ENCODE assay signal across 17 mouse cellular contexts in the genomic region with DNA sequence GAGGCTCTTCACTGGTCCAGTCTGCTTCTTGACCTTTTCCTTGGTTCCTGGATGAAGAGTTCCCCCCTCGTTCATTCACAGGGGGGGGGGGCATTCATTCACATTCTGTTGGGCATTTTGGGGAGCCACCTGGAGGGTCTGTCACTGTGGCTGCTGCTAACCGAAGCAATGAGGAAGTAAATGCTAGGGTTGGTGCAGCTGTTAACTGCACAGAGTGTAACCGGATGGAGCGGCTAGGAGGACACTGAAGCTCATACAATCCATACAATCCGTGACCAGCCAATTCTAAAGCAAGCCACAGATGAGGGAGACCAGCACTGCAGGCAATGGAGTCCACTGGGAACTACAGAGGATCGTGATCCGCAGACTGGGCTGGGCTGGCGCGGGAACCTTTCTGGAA. TPM values are rescaled to one million over a fixed set of nuclear protein-coding genes. Genes with fewer than 3 reads are reported as not detected.
DNase-seq lines count a peak whose midpoint lies in the region; ATAC-seq lines count a peak whose summit lies in the region.
"Had no signal": no experiment of that assay in that cellular context is flagged by ENCODE, and none has a peak within 500 bp of the region (broad histone marks: within the 10 kb centered on the region; RNA-seq: fewer than 3 reads in every experiment).

No protein-coding gene starts in this region.

- peak; percentile 91 for ATAC-seq in granulocyte monocyte progenitor cell, adult 5-6 weeks (replicated peaks; ENCODE audit: poor library complexity, severe bottlenecking)
- peak; percentile 54; the same call in 1 of the 2 replicates for ATAC-seq in monocyte, adult 5-6 weeks (replicated peaks; ENCODE audit: insufficient number of reproducible peaks, low FRiP score, low TSS enrichment, poor library complexity, severe bottlenecking)
- ATAC-seq: CD4-positive, CD25-positive, alpha-beta regulatory T cell, adult 4 months; forebrain, postnatal 0 days had no signal

- peak; percentile 25 to 31 for DNase-seq in spleen, postnatal 36 days (ENCODE audit: low spot score in 2 of 2)
- no peak for DNase-seq in spleen, postnatal 14 days (ENCODE audit: low spot score in 2 of 2)
- DNase-seq in frontal cortex, postnatal 10 days (ENCODE audit: low spot score in 2 of 2): no peak
- no peak for DNase-seq in layer of hippocampus, postnatal 36 days
- DNase-seq in kidney, postnatal 25 days: no peak
- DNase-seq: adrenal gland, adult 8-10 months; adrenal gland, postnatal 36 days; cerebellum, adult 11 months; forebrain, postnatal 0 days; gastrocnemius, adult 2 months; gastrocnemius, postnatal 25 days; heart, adult 18-20 months; heart, postnatal 10 days had no signal

RNA-seq across cellular contexts. Expression of gene Ptpn5, which starts 24.3 kb away (rescaled TPM):
- not detected in 2 replicates for total RNA-seq in granulocyte monocyte progenitor cell, adult 5-6 weeks (2014; fragmentation: Nextera tagmentation)
- total RNA-seq in granulocyte monocyte progenitor cell, adult 5-6 weeks (2017): not detected in 2 replicates
- total RNA-seq in monocyte, adult 5-6 weeks (2017): 1.6 TPM in 1 of 3 replicates, not detected in the others
- 10 to 100 TPM; 92.7 to 95.8 TPM for total RNA-seq in layer of hippocampus, postnatal 36 days (2021)
- total RNA-seq: gastrocnemius, adult 2 months; gastrocnemius, postnatal 25 days; heart, adult 18-20 months; heart, postnatal 10 days had no signal

RNA-seq across cellular contexts. Expression of gene Mrgpra6, which starts 47.0 kb away (rescaled TPM):
- not detected in 2 replicates for total RNA-seq in granulocyte monocyte progenitor cell, adult 5-6 weeks (2014; fragmentation: Nextera tagmentation)
- total RNA-seq in granulocyte monocyte progenitor cell, adult 5-6 weeks (2017): not detected in 2 replicates
- not detected in 3 replicates for total RNA-seq in monocyte, adult 5-6 weeks (2017)
- total RNA-seq in layer of hippocampus, postnatal 36 days (2021): not detected
- total RNA-seq: adrenal gland, adult 8-10 months; adrenal gland, postnatal 36 days; forebrain, postnatal 0 days; G1E; gastrocnemius, adult 2 months; gastrocnemius, postnatal 25 days; heart, adult 18-20 months; heart, postnatal 10 days had no signal

Comparison
In these comparisons a context has a peak if more than half of its experiments do, and no peak if none do; other contexts are left out.
1. DNase-seq: peak in spleen, postnatal 36 days (2 of 2); none in spleen, postnatal 14 days (0 of 2), frontal cortex, postnatal 10 days (0 of 2), layer of hippocampus, postnatal 36 days (0 of 2) and kidney, postnatal 25 days (0 of 2).
2. RNA of gene Ptpn5, which starts 24.3 kb away (total RNA-seq): 92.7 to 95.8 TPM in layer of hippocampus, postnatal 36 days; not detected in granulocyte monocyte progenitor cell, adult 5-6 weeks and 1.6 TPM in monocyte, adult 5-6 weeks; every median in the first group is over 10 times any median in the second.